Mouse (Mus musculus) limb, embryonic 12.5 days (tissue): ENCODE measurements at regions not wholly inside any gene's neighbourhood (a gene's known extent, or its start where the extent isn't known, plus 50 kb on each side); places are given as distances from the start of the nearest gene placed in this dataset.

ENCODE experiments used
- ATAC-seq: fragments of 200-750 bp; cut with Nextera tagmentation; 2 replicates; pipeline ENCODE4 v1.8.0; 2017; ENCODE audit warnings: low read depth, moderate TSS enrichment; ENCODE audit not compliant: insufficient number of reproducible peaks, insufficient read depth, low FRiP score, low TSS enrichment
- H3K27ac ChIP-seq: fragments of 300-500 bp; sonication (generic); 2 replicates; pipeline ENCODE4 v1.5.1; 2016; ENCODE audit warnings: mild to moderate bottlenecking, moderate library complexity
- H3K27me3 ChIP-seq: fragments of 300-500 bp; sonication (generic); 2 replicates; pipeline ENCODE4 v1.6.1; 2016; ENCODE audit warnings: mild to moderate bottlenecking, moderate library complexity
- H3K36me3 ChIP-seq: fragments of 300-500 bp; sonication (generic); 2 replicates; pipeline ENCODE4 v1.6.1; 2016; ENCODE audit warnings: mild to moderate bottlenecking, moderate library complexity
- H3K4me1 ChIP-seq: fragments of 300-500 bp; sonication (generic); replicated peaks from 2 replicates; pipeline ENCODE4 v1.6.1; 2016
- H3K4me2 ChIP-seq: fragments of 300-500 bp; sonication (generic); 2 replicates; pipeline ENCODE4 v1.6.1; 2016; ENCODE audit warnings: mild to moderate bottlenecking, moderate library complexity
- H3K4me3 ChIP-seq: fragments of 300-500 bp; sonication (generic); replicated peaks from 2 replicates; pipeline ENCODE4 v1.5.1; 2016; ENCODE audit warnings: mild to moderate bottlenecking
- H3K9ac ChIP-seq: fragments of 300-500 bp; sonication (generic); replicated peaks from 2 replicates; pipeline ENCODE4 v1.6.1; 2016; ENCODE audit warnings: mild to moderate bottlenecking, moderate library complexity
- H3K9me3 ChIP-seq: fragments of 300-500 bp; sonication (generic); 2 replicates; pipeline ENCODE4 v1.6.1; 2016; ENCODE audit warnings: mild to moderate bottlenecking, moderate library complexity
- WGBS: fragments of 180-500 bp; shearing (Covaris S2); methylation state at CpG from one replicate; pipeline ENCODE4 v1.1.7; 2016; 5-methylcytosine and 5-hydroxymethylcytosine counted together

DNA sequence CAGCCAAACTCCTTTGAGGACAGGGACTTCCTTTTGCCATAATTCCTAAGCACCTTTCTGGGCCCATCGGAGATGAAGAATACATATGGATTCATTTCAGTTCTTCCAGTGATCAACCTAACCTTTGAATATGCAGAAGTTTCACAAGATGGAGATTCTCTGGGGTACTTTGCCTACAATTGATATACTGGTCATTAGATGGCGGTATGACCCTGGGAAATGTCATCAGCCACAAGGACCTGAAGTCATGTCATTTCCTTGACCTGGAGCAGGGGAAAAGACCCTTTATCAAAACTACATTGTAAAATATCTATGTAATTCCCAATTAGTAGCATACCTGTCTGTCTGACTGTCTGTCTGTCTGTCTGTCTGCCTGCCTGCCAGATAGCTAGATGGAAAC lies 164.0 kb upstream of the Slc24a3 start:
- no peaks in the 10 kb centered on the region for H3K9me3 ChIP-seq
- H3K36me3 ChIP-seq: no peaks in the 10 kb centered on the region
- 78% methylated on average over 2 of the region's 2 CpGs for WGBS
- H3K9ac ChIP-seq: no peak overlapping the region
- H3K4me2 ChIP-seq: no peak overlapping the region
- no peaks in the 10 kb centered on the region for H3K27me3 ChIP-seq
- no peaks in the 10 kb centered on the region for H3K4me1 ChIP-seq
- no peak overlapping the region for H3K4me3 ChIP-seq
- no peak for ATAC-seq
- H3K27ac ChIP-seq: no peak overlapping the region

DNA sequence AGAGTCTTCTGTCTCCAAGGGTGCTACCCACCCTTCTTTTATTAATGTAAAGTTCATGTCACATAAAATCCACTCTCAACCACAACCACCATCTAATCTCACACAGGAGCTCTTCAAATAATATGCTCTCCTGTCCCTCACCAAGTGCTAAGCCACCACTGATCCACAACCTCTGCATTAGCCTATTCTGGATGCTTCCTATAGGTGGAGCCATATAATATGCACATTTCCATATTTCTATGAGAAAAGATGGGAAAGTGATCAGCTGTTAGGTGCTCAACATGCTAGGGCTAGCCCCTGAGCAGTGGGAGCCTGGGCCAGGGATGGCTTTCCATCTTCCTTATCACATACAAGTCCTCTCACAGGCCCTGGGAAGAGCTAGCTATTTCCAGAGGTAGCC lies 156.9 kb upstream of the Slc24a3 start:
- H3K4me2 ChIP-seq: no peak overlapping the region
- H3K27me3 ChIP-seq: no peaks in the 10 kb centered on the region
- no peak overlapping the region for H3K9ac ChIP-seq
- H3K9me3 ChIP-seq: no peaks in the 10 kb centered on the region
- no peak for ATAC-seq
- H3K36me3 ChIP-seq: no peaks in the 10 kb centered on the region
- H3K4me1 ChIP-seq: no peaks in the 10 kb centered on the region
- no peak overlapping the region for H3K4me3 ChIP-seq
- no peak overlapping the region for H3K27ac ChIP-seq

DNA sequence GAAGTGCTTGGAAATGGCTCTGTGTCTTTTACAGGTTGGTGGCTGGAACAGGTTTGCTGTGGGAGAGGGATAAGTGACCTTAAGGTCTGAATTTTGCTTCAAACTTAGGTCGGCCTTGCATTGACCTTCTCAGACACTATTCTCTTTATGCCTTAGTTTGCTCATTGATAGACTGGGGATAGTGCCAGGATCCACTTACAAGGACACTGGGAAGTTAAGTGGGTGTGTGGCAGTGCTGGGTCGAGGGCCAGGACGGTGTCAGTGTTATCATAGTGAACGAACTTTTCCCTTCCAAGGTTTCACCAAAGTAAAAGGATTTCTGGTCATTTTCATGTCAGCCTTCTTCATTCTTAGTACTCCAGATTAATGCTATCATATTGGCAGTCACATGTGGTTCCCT lies 156.3 kb upstream of the Slc24a3 start:
- H3K4me3 ChIP-seq: no peak overlapping the region
- no peaks in the 10 kb centered on the region for H3K36me3 ChIP-seq
- no peaks in the 10 kb centered on the region for H3K27me3 ChIP-seq
- no peak overlapping the region for H3K27ac ChIP-seq
- H3K4me1 ChIP-seq: no peaks in the 10 kb centered on the region
- 91% methylated on average over 4 of the region's 4 CpGs for WGBS
- H3K9ac ChIP-seq: no peak overlapping the region
- no peaks in the 10 kb centered on the region for H3K9me3 ChIP-seq
- no peak for ATAC-seq
- no peak overlapping the region for H3K4me2 ChIP-seq

DNA sequence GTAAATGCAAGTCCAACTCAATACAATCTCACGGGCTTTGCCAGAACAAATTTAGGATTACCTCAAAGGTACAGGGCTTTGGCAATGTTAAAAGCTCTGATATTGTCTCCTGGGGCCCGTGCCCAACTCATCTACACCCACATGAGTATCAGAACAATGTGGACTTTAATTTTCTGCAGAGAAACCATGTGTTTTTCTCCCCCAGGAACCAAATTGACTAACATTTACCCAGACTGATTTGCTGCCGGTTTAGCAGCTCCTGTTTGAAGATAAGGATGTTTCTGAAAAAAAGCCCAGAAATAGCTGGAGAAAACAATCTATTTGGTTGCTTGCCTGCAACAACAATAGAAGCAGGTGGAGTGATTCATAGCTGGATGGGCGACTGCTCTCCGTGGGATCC lies 151.6 kb upstream of the Slc24a3 start:
- Histone ChIP-seq H3K4me3 (no peak overlapping the region), H3K27me3 (no peaks in the 10 kb centered on the region), H3K36me3 (no peaks in the 10 kb centered on the region), H3K27ac (no peak overlapping the region), H3K9ac (no peak overlapping the region), H3K9me3 (no peaks in the 10 kb centered on the region), H3K4me2 (no peak overlapping the region), H3K4me1 (no peaks in the 10 kb centered on the region)
- 77% methylated on average over 5 of the region's 5 CpGs for WGBS
- no peak for ATAC-seq

DNA sequence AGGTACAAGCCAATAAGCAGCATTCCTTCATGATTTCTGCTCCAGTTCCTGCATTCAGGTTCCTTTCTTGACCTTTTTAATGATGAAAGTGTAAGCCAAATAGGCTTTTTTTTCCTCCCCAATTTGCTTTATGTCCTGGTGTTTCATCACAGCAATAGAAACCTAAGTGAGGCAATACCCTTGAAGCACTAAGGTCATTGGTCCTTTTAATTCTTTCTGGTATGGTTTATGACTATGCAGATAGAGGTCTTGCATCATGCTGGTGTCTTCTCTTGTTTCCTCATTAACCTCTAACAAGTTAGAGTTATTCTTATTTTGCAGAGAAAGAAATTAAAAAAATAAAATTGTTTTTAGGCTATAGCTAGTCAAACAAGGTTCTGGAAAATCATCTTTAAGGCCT lies 150.6 kb upstream of the Slc24a3 start:
- no peak for ATAC-seq
- no peak overlapping the region for H3K4me2 ChIP-seq
- no peaks in the 10 kb centered on the region for H3K27me3 ChIP-seq
- H3K4me3 ChIP-seq: no peak overlapping the region
- no peaks in the 10 kb centered on the region for H3K4me1 ChIP-seq
- no peak overlapping the region for H3K27ac ChIP-seq
- H3K9me3 ChIP-seq: no peaks in the 10 kb centered on the region
- H3K9ac ChIP-seq: no peak overlapping the region
- no peaks in the 10 kb centered on the region for H3K36me3 ChIP-seq

DNA sequence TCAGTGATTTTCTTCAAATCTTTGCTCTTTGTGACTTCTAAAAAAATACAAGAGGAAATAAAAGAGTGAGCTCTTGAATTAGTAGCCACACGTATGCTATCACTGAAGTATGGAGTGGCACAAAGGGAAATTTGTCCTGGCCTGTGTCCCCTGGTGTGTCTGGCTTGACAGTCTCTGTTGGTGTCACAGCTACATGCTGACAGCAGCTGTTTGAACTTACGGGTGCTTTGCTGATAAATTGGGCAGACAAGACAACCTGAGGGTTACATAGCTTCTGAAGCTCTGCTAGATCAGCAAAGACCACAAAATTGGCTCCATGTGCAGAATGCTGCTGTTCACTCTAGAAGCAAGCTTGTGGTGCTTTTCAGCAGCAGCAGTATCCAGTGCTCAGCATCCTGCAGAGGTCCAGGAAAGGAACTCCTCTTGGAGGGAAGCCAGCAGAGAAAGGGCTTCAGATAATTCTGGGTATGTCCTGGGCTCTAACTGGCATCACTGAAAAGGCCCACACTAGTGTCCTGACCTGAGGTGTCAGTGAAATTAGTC lies 149.9 kb upstream of the Slc24a3 start:
- H3K9ac ChIP-seq: no peak overlapping the region
- no peaks in the 10 kb centered on the region for H3K4me1 ChIP-seq
- no peaks in the 10 kb centered on the region for H3K9me3 ChIP-seq
- 52% methylated on average over 2 of the region's 2 CpGs for WGBS
- no peak overlapping the region for H3K27ac ChIP-seq
- no peak overlapping the region for H3K4me3 ChIP-seq
- H3K27me3 ChIP-seq: no peaks in the 10 kb centered on the region
- H3K36me3 ChIP-seq: no peaks in the 10 kb centered on the region
- H3K4me2 ChIP-seq: no peak overlapping the region
- no peak for ATAC-seq

DNA sequence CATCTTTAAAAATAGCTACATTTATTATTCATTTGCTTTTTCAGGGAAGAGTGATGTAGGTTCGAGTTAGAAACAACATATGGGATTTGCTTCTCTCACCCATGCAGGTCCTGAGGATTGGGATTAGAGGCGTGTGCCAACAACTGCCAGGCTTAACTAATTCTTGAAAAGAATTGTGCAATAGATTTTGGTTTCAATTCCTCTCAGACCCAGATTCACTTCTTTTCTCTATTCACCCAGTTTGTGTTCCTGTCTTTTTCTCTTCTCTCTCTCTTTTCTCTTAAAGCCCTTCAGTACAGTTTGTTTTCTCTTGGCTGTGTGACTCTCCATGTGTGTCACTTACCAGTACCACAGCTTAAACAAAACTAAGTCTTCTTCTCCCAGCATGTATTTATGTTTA lies 119.8 kb upstream of the Slc24a3 start:
- no peaks in the 10 kb centered on the region for H3K27me3 ChIP-seq
- no peaks in the 10 kb centered on the region for H3K9me3 ChIP-seq
- 89% methylated on average over 2 of the region's 2 CpGs for WGBS
- ATAC-seq: no peak
- H3K4me2 ChIP-seq: no peak overlapping the region
- H3K9ac ChIP-seq: no peak overlapping the region
- no peaks in the 10 kb centered on the region for H3K36me3 ChIP-seq
- no peak overlapping the region for H3K27ac ChIP-seq
- H3K4me1 ChIP-seq: no peaks in the 10 kb centered on the region
- H3K4me3 ChIP-seq: no peak overlapping the region

DNA sequence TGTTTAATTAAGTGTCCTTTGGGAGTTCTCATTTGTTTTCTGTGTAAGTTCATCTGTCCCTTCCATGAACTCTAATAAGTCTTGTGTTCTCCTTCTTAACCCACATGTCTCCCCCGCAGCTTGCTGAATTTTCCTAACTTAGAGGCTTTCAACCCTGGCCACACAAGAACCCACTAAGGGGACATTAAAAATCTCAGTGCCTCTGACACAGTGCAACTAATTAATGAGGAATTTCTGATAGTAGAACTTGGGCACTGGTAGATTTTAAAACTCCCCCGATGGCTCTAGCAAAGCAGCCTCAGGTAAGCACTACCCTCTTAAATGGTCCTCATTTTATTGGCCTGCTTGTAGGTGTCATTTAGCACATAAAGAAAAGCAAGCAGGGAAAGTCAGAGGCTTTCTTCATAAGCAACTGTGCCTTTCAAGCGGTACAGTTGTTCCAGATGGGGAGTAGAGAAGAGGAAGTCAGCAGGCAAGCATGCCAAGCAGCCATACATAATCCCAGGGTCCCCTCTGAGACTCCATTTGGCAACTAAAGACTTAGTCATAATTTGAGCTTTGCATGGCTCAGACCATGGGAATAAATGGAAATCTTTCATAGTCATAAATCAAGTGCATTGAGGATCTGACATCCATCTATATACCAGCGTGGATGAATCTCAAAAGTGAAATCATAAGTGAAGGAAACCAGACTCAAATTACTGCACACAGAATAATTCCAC lies 117.7 kb upstream of the Slc24a3 start:
- Histone ChIP-seq H3K36me3 (no peaks in the 10 kb centered on the region), H3K4me1 (no peaks in the 10 kb centered on the region), H3K27me3 (no peaks in the 10 kb centered on the region), H3K9me3 (no peaks in the 10 kb centered on the region), H3K4me2 (no peak overlapping the region), H3K27ac (no peak overlapping the region), H3K4me3 (no peak overlapping the region), H3K9ac (no peak overlapping the region)
- WGBS: 61% methylated on average over 4 of the region's 4 CpGs
- ATAC-seq: peak; percentile 80

DNA sequence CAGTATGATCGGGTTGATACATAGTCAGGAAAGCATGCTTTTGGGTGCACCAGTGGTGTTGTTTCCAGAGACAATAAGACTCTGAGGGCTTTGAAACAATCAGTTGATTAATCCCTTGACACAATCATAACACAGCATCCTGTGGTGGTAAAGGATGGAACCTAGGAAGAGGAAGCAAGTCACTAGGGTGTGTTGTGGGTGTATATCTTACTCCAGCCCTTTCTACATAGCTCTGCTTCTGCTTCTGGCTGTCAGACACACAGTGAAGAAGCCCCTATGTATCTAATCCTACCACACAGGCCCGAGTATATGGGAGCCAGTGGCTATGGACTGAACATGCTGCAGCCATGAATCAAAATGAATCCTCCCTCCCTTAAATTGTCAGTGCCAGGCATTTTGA lies 115.1 kb upstream of the Slc24a3 start:
- H3K4me1 ChIP-seq: no peaks in the 10 kb centered on the region
- H3K4me2 ChIP-seq: no peak overlapping the region
- no peak overlapping the region for H3K27ac ChIP-seq
- no peak for ATAC-seq
- no peaks in the 10 kb centered on the region for H3K36me3 ChIP-seq
- H3K27me3 ChIP-seq: no peaks in the 10 kb centered on the region
- WGBS: 76% methylated on average over 2 of the region's 2 CpGs
- H3K9me3 ChIP-seq: no peaks in the 10 kb centered on the region
- H3K9ac ChIP-seq: no peak overlapping the region
- H3K4me3 ChIP-seq: no peak overlapping the region

DNA sequence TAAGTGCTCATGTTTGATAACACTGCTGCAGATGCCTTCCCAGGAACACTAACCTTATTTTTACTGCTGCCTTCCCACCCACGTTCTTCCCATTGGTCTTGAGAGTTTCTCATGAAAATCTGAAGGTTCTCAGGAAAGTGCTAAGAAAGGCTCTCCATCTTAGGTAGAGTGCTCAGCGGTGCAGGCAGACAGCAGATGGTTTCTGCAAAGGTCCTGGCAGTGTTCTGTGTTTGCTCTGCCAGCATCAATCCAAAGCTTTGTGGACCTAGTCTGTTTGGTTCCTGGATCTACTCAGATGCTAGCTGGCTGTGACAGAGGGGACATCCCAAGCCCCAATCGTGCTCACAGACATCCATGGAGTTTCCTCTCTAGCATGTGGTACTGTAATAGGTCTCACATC lies 111.3 kb upstream of the Slc24a3 start:
- no peaks in the 10 kb centered on the region for H3K36me3 ChIP-seq
- H3K27me3 ChIP-seq: no peaks in the 10 kb centered on the region
- no peaks in the 10 kb centered on the region for H3K4me1 ChIP-seq
- H3K4me2 ChIP-seq: no peak overlapping the region
- no peak overlapping the region for H3K4me3 ChIP-seq
- ATAC-seq: no peak
- 84% methylated on average over 3 of the region's 3 CpGs for WGBS
- H3K9me3 ChIP-seq: no peaks in the 10 kb centered on the region
- no peak overlapping the region for H3K27ac ChIP-seq
- H3K9ac ChIP-seq: no peak overlapping the region

DNA sequence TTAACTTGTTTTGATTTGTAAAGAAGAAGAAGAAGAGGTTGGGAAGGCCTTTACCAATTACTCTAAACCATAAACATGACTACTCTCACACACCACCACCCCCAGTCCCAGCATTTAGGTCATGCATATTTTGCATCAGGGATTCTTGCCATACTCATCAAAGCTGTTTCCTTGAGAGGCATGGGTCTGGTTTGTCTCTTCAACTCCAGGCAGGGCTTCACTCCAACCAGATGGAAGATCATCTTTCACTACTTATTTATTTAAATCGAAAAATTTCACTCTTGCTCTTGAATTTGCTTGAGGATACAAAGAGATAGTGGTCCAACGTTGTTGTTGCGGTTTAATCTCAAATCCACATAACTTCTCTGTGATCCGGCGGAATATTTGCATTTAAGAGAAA lies 110.8 kb upstream of the Slc24a3 start:
- no peak overlapping the region for H3K4me3 ChIP-seq
- no peak overlapping the region for H3K27ac ChIP-seq
- no peaks in the 10 kb centered on the region for H3K36me3 ChIP-seq
- no peaks in the 10 kb centered on the region for H3K27me3 ChIP-seq
- H3K4me2 ChIP-seq: no peak overlapping the region
- no peak for ATAC-seq
- WGBS: 82% methylated on average over 5 of the region's 5 CpGs
- H3K4me1 ChIP-seq: no peaks in the 10 kb centered on the region
- no peaks in the 10 kb centered on the region for H3K9me3 ChIP-seq
- no peak overlapping the region for H3K9ac ChIP-seq

DNA sequence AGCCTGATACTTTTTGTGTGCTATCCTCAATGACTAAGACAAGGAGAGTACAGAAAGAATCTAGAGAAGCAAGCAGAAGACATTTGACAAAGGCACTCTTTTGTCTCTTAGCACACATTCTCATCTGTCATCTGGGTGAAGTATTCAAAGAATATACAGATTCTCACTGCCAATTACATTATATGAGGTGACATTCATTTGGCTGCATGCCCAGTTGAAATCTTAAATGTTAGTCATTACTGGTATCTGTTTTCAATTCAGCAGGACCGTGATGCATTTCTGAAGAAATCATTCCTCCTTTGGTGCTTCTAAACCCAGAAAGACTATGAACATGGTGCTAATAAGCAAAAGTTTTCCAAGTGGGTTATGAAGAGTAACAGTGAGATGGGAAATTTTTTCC lies 97.6 kb upstream of the Slc24a3 start:
- H3K4me2 ChIP-seq: no peak overlapping the region
- no peak overlapping the region for H3K9ac ChIP-seq
- H3K9me3 ChIP-seq: no peaks in the 10 kb centered on the region
- 47% methylated on average over 1 of the region's 1 CpGs for WGBS
- ATAC-seq: no peak
- H3K36me3 ChIP-seq: no peaks in the 10 kb centered on the region
- H3K4me1 ChIP-seq: no peaks in the 10 kb centered on the region
- H3K27ac ChIP-seq: no peak overlapping the region
- no peaks in the 10 kb centered on the region for H3K27me3 ChIP-seq
- no peak overlapping the region for H3K4me3 ChIP-seq
